Mouse (Mus musculus): ENCODE measurements around the gene Wwox.

- TF ChIP-seq NELFE (IDR thresholded peaks at IDR 0.05; ENCODE audit: low read depth, low read length) (no peak), PAX5 (IDR thresholded peaks at IDR 0.05; ENCODE audit: low read length) (no peak), POLR2A (IDR thresholded peaks at IDR 0.05; ENCODE audit: low read depth, low read length) (no peak), CTCF (conservative IDR thresholded peaks at IDR 0.05 in 1 of 2, IDR thresholded peaks at IDR 0.05 in 1 of 2; ENCODE audit: low read depth in 2 of 2, low read length in 2 of 2) (no peak), ELF1 (IDR thresholded peaks at IDR 0.05; ENCODE audit: low read depth, low read length) (no peak), EP300 (IDR thresholded peaks at IDR 0.05; ENCODE audit: low read length) (no peak), USF1 (IDR thresholded peaks at IDR 0.05; ENCODE audit: low read depth, low read length) (no peak)
Observed at GRCm38 (mm10) chr8:115348704-115349103, 909.2 kb downstream of the Wwox start.
